Mouse (Mus musculus) urinary bladder, adult 2 months (tissue): ENCODE measurements at regions not wholly inside any gene's neighbourhood (a gene's known extent, or its start where the extent isn't known, plus 50 kb on each side); places are given as distances from the start of the nearest gene placed in this dataset.

Source experiments
- DNase-seq: peaks from one replicate; pipeline ENCODE4 v3.0.0; 2022; ENCODE audit warnings: low spot score

GRCm38 (mm10) chr10:91734691-91735090, 553.6 kb upstream of the Tmpo start:
- no peak for DNase-seq

- no peak for DNase-seq
These were observed 551.0 kb upstream of the Tmpo start for GRCm38 (mm10) chr10:91732007-91732589.

GRCm38 (mm10) chr10:91730062-91730461, 548.9 kb upstream of the Tmpo start:
- no peak for DNase-seq

GRCm38 (mm10) chr10:91719561-91720371, 538.7 kb upstream of the Tmpo start:
- no peak for DNase-seq

- no peak for DNase-seq
These were observed 535.5 kb upstream of the Tmpo start for GRCm38 (mm10) chr10:91716604-91717003.

- DNase-seq: no peak
These were observed 533.5 kb upstream of the Tmpo start for GRCm38 (mm10) chr10:91714648-91715047.

GRCm38 (mm10) chr10:91713529-91713928, 532.4 kb upstream of the Tmpo start:
- DNase-seq: no peak

- DNase-seq: no peak
These were observed 525.7 kb upstream of the Tmpo start for GRCm38 (mm10) chr10:91706816-91707215.

GRCm38 (mm10) chr10:91704751-91705150, 523.6 kb upstream of the Tmpo start:
- no peak for DNase-seq

- no peak for DNase-seq
These were observed 520.7 kb upstream of the Tmpo start for GRCm38 (mm10) chr10:91701822-91702221.

- DNase-seq: no peak
These were observed 505.0 kb upstream of the Tmpo start for GRCm38 (mm10) chr10:91686082-91686618.

GRCm38 (mm10) chr10:91685164-91686027, 504.3 kb upstream of the Tmpo start:
- DNase-seq: no peak

GRCm38 (mm10) chr10:91679641-91680040, 498.5 kb upstream of the Tmpo start:
- no peak for DNase-seq

GRCm38 (mm10) chr10:91637911-91638310, 456.8 kb upstream of the Tmpo start:
- no peak for DNase-seq

GRCm38 (mm10) chr10:91628672-91629071, 447.6 kb upstream of the Tmpo start:
- DNase-seq: no peak

- no peak for DNase-seq
These were observed 441.2 kb upstream of the Tmpo start for GRCm38 (mm10) chr10:91622281-91622680.

GRCm38 (mm10) chr10:91613794-91614479, 432.8 kb upstream of the Tmpo start:
- no peak for DNase-seq

- DNase-seq: no peak
These were observed 430.9 kb upstream of the Tmpo start for GRCm38 (mm10) chr10:91612052-91612451.

- no peak for DNase-seq
These were observed 413.8 kb upstream of the Tmpo start for GRCm38 (mm10) chr10:91594891-91595290.

GRCm38 (mm10) chr10:91593378-91593777, 412.3 kb upstream of the Tmpo start:
- DNase-seq: no peak

- DNase-seq: no peak
These were observed 410.7 kb upstream of the Tmpo start for GRCm38 (mm10) chr10:91591845-91592244.

- no peak for DNase-seq
These were observed 410.3 kb upstream of the Tmpo start for GRCm38 (mm10) chr10:91591398-91591811.
